Mouse (Mus musculus): Measurements from ENCODE around the gene Pcsk5.
A peak's percentile ranks its signal among the peaks of the same experiment; 100 is the strongest.

Pcsk5 gene

GRCm38 (mm10) chr19:17837471-17837859 is at the start of gene Pcsk5:
Gene Pcsk5 (minus strand): TSS chr19:17837632.
- peak; percentile 90 to 94 for DNase-seq

GRCm38 (mm10) chr19:17875804-17876203 is 38.4 kb upstream of the Pcsk5 start:
- DNase-seq, result no peak

- DNase-seq, result no peak
Measured at GRCm38 (mm10) chr19:17874388-17874787, 37.0 kb upstream of the Pcsk5 start.

DNA sequence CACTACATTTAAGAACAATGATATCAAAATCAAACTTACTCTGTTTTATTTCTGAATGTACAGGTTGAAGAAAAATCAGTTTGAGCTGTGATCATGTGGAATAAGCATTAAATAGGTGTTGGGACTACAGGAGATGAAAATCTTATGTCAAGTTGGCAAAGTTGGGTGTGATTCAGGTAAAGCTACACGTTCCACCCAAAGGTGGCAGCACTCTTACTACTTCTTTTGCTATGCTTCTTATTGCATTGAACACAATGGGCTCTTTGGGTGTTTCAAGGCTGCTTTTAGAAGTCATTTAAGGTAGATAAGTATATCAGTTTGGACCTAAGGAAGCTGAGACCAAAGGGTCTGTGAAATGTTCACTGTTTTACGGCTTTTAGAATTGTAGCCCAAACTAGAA is 36.3 kb upstream of the Pcsk5 start:
- DNase-seq, result peak in 1 of 2 experiments; percentile 16

DNA sequence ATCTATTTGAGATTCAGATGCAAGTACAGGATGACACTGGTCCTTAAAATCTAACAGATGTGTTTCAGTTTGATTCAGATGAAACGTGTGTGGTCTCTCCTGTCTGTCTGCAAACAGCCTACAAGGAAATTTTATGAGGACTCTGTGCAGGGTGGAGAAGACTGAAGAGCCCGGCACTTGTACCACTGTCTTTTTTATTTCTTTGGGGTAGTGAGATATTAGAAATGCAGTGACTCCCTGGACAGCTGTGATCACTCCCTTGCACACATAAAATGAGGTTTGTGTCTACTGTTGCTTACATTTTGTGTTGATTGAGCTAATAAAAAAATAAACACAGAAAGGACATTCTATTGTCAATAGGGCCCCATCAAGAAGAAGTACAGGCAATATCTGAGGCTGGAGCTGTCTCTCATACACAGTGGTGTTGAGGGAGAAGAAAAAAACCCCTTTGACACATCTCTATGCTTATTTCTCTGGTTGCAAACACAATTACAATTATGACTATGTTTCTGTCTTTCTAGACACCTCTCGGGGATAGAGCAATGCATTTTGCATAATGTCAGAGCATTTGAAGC is 29.0 kb upstream of the Pcsk5 start:
- DNase-seq, result no peak

DNA sequence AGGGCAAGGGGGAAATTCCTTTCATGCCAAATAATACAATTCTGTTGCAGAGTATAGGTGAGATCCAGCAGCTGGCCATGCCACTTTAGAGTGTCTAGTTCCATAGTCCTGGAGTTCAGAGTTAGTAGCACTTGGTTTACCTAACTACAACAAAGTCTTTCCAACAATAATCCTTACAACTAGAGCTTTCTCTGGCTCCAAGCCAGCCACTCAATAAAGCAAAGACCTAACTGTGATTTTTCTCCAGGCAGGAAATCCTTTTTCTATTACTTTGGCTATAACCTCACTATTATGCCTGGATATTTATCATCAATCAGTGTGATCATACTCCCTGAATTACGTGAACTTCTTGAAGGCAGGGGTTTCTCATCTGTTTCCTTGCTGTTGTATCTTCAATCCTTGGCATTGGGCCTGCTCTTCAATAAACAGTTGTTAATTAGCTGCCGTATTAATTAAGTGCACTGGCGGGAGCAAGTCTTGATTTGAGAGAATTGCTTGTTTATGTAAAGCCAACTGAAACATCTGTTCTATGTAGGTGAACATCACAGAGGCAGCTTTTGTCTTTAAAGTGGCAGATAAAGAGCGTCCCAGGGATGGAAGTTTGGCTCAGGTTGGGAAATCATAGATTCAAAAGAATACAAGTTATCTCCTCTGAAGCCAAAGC is 23.1 kb upstream of the Pcsk5 start:
- no peak for DNase-seq

DNA sequence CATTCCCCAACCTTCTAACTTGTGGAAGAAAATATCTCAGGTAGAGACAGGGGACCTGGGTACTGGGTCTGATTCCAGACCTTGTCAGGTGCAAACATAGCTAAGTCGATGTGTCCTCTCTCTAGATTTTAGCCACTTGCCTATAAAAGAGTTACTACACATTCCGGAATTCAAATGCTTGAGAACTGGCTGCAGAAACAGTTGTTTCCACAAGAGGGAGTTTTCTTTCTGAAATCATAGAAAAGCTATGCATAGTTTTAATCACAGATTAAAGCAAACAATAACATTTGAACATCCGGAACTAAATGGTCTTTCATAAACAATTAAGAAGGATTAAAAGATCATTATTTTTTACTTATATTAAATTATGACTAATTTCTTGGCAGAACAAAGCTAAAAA is 19.3 kb upstream of the Pcsk5 start:
- DNase-seq, result peak in 1 of 2 experiments; percentile 21

- no peak for DNase-seq
Measured at GRCm38 (mm10) chr19:17848417-17848816, 11.0 kb upstream of the Pcsk5 start.

GRCm38 (mm10) chr19:17845967-17846366 is 8.5 kb upstream of the Pcsk5 start:
- no peak for DNase-seq

DNA sequence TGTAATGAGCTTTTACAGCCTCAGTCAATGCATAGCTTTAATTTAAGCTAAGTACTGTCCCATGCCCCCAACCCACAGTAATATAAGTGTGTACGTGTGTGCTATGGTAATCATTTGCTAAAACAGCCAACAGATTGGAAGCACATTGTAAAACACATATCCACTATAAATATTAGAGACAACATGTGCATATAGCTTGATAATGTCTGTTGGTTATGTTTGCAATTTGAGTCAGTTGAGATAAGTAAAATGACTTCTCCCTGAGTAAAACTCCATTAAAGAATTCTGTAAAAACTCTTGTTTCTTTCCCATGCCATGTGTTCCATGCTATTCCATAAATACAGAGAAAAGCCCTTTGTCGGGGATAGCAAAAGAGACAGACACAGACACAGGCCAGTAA is 4.2 kb upstream of the Pcsk5 start:
- DNase-seq, result no peak

- DNase-seq, result no peak
Measured at GRCm38 (mm10) chr19:17839856-17840255, 2.4 kb upstream of the Pcsk5 start.

- DNase-seq, result peak; percentile 51 to 73
Measured at GRCm38 (mm10) chr19:17836566-17837470, 614 bp downstream of the Pcsk5 start.

- DNase-seq, result peak; percentile 58 to 81
Measured at GRCm38 (mm10) chr19:17835681-17836565, 1.5 kb downstream of the Pcsk5 start.

GRCm38 (mm10) chr19:17834894-17835293 is 2.5 kb downstream of the Pcsk5 start:
- no peak for DNase-seq

DNA sequence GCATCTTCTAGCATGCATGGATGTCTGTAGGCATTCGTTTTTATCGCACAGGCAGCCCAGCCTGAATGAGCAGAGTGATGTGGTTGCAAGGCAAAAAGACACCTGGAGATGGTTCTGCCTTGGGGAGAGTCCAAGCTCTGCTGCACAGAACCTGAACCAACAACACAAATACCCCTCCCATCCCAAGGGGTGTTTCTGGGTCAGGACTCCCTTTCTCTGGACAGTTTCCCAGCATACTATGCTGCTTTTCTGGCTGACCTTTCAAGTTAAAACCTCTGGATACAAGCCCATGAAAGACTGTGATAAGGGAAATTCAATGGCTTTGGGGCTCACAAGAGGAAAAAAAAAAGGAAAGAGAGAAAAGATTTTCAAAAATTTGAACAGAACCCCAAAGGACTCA is 6.1 kb downstream of the Pcsk5 start:
- DNase-seq, result no peak

- no peak for DNase-seq
Measured at GRCm38 (mm10) chr19:17828414-17828813, 9.0 kb downstream of the Pcsk5 start.

- no peak for DNase-seq
Measured at GRCm38 (mm10) chr19:17826694-17827093, 10.7 kb downstream of the Pcsk5 start.

DNA sequence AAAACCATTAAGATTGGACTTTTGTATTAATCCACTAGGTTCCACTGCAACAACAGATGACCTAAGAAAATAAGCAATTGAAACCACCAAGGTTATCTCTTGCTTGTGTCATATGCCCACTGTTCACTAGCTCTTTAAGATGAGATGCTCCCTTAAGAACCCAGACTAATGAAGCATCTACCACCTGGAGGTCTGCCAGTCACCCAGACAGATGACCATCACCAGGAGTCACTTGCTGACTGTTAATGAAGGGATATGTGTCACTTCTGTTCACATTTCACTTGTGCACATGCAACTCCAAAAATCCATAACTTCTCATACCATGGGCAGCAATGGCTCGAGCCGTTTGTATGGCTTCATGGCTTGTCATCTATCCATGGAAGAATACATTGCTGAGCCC is 17.4 kb downstream of the Pcsk5 start:
- DNase-seq, result no peak

DNA sequence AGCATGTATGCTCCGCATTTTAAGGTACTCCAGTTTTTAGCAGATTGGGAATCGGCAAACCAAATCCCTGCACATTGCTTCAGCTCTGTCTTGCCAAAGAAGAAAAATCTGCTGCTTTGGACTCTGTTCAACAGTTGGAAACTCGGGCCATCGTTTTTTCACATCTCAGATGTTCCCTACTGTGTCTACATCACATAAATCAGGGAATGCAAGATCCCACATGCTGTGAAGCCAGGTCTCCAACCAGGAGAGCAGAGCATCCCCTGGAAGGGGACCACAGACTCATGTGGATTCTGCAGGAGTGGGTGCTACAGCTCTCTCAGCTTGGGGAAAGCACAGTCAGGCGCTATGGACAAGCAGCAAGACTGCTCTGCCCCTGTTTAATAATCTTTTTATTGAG is 18.4 kb downstream of the Pcsk5 start:
- no peak for DNase-seq

- DNase-seq, result no peak
Measured at GRCm38 (mm10) chr19:17815062-17815461, 22.4 kb downstream of the Pcsk5 start.

- no peak for DNase-seq
Measured at GRCm38 (mm10) chr19:17813449-17813990, 23.9 kb downstream of the Pcsk5 start.

DNA sequence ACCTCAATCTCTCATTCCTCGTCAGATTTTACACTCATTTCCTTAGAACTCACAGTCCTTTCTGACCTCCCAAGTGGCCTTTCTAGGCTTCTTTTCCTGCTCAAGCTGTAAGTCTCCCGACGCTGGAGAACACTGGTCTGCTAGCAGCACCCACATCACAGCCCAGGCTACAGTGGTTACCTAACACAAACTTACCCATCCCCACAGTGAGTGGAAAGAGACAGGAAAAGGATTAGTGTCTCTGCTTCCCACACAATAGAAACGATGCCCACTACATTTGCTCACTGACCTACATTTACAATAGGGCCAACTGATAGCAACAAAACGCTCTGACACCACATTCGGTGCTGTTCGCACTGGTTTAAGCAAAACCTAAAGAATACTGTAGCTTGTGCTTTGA is 24.8 kb downstream of the Pcsk5 start:
- no peak for DNase-seq
